Mouse (Mus musculus): ENCODE measurements around the gene Slc7a14.
"Not testable (repeated sequence)": the region's sequence is repeated elsewhere in the genome, so short reads cannot be mapped to it uniquely, and the experiment has no call there.

Slc7a14 gene

DNA sequence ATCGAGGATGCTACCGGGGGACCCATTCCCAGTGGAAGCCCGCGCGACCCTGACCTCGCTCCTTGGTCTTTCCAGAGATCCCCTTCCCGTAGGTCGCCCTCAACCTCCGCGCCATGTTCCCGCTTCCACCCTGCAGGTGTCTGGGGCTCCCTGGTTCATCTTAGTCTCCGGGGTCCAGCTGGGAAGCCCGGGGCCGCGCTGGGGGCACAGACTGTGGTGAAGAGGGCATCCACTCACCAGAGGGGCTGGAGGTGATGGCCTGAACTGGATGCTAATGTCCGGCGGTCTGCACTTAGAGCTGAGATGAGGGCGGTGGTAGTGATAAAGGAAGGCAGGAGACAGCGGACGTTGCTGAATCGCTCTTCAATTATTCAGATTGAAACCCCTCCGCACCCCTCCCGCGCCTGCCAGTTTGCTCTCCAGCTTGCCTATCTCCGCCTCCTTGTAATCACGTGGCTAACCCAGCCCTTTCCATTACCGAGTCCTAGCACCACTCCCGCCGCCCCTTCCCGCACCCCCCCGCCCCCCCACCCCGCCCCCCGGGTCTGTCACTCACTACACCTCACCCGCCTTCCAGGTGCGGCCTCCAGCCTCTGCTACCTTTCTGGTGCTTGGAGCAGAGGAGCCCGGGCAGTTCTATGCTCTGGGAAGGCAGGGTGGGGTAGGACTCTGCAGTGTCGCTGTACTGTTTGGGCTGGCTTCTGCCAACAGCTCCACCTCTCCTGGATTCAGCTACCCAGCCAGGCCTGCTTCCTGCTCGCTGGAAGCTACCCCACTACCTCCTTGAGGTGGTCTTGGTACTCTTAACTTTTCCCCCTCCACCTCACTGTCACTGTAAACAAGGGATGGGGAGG is at the start of gene Slc7a14:
Gene Slc7a14 (minus strand): TSS at position 445 of the 854 bp plus-strand sequence.
- in situ Hi-C loops (cut with MboI, MseI) = no loop called here

DNA sequence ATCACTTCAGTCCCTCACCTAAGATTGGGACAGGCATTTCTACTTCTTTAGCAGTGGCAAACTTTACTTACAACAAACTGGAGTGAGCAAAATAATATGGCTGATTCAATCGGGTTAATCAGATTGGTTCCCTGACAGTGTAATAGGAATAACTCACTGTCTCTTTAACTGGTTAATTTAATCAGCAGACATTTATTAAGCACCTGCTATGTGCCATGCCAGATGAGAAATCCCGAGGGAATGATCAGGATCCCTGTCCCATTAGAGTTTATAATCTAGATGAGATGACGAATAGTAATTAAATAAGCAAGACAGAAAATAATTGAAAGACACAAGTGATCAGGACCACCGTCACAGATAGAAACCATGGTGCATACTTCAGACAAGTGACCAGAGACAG is 36.4 kb upstream of the Slc7a14 start:
- in situ Hi-C loops (cut with MboI, MseI) = no loop called here

DNA sequence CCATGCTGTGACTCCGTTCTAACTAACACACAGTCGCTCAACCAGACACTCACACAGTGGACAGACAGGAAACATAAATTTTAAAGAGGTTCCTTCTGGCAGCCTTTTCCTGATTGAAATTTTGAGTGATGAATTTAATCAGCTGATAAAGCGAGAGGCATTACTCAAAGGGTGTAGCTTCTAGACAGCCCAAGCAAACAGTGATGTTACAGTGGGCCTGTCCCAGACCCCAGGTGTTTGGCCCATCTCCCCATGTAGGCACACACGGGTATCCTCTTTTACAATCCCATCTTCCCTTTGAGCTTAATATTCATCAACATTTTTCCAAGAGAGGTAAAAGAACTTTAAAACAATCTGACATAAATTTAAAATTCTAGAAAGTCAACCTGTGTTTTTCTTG is 35.6 kb upstream of the Slc7a14 start:
- in situ Hi-C loops (cut with MboI, MseI) = no loop called here

DNA sequence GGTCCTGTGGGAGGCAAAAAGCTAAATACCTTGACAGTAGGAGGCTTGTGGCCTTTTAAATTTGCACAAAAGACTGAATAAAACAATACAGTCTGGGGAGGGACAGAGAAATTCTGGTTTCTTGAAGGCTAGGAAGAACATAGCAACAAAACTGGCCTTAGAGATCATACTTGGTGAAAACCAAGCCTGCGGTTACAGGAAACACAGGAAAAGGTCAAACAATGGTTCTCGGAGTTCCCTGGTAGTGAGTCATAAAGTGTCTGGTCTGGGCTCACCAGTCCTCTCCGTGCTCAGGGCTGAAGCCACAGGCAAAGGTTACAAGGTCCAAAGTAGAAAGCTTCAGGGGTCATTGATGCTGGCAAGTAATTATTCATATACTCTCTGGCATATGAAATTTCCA is 29.1 kb upstream of the Slc7a14 start:
- in situ Hi-C loops (cut with MboI, MseI) = loop anchor here (10.0 kb wide), 1 partner anchor 804 kb away; no protein-coding TSS in a partner anchor

DNA sequence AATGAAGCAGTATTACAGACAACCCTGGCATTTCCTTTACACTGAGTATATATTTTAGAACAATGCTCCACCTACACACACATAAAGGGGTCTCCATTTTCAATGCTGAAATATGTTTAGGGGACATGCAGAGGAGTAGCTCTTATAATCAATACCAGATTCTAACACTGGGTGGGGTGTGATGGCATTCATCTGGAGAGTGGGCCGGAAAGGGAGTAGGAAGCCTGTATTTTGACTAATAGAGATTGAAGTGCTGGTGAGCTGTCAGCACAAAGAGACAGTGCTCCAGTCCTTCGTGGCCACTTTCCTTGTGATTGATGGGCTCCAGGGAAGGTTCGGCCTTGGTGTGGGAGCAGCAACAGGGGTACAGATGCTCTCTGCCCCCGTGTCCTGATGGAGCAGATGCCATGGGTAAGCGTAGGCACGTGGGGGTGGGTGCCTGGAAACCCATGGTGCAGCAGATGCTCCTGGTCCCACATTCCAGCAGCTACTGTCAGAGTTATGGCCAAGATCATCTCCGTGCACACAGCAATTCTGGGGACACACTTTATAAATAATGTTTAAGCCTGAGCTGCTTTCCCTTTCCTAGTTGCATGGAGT is 18.2 kb upstream of the Slc7a14 start:
- in situ Hi-C loops (cut with MboI, MseI) = no loop called here

DNA sequence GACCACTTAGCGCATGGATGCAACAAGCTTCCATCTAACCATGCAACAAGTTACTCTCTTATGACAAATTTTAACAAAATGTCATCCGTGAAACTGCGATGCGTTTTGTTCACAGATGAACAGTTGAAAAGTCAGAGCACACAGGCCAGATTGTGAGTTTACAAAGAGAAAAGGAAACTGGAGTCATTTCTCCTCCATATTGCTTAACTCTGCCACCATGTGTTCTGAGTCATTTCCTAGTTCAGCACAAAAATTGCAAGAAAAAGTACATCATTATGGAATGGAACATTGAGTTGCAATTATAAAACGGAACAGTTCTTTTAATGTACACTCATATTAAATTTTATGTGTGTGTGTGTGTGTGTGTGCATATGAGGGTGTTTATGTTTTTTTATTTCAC is 17.6 kb upstream of the Slc7a14 start:
- in situ Hi-C loops (cut with MboI, MseI) = no loop called here

DNA sequence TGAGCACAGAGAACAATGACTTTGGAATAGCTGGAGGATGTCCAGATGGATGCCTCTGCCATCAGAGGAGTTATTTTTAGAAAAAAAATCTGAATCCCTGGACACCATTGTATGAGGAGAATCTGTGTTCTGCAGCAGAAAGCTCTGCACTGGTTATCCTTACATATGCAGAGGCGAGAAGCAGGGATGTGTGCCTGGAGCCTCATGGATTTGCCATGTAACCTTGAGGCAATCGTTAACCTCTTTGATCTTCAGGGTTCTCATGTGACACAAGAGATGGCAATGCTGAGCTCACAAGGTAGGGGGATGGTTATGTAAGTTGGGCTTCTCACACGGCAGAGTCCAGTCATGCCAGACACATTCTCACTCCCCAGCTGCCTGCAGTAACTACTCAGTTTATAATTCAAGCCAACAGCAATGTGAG is 14.1 kb upstream of the Slc7a14 start:
- in situ Hi-C loops (cut with MboI, MseI) = no loop called here

DNA sequence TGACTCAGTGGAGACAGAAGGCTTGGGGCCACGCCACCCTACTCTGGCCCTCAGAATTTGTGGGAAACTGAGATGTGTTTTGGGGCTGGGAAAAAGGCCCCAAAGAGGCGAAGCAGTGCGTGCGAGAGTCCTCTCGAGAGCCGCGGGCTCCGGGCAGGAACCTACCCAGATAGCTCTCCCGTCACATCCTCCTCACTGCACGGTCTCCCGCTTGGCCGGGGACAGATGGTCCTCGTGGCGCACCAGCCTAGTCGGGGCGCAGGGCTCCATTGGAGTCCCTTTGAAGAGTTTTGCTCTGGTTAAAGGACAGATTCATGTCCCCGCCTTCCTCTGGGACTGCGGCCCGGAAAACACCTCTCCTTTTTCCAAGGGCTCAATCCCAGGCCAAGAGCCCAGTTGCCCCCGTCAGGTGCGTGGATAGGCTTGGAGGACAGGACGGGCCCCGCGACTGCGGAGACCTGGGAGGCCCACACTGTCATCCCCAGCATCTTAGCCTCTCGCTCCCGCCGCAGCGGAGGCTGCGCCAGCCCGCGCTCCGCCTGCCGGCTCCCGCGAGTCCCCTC is 726 bp downstream of the Slc7a14 start:
- in situ Hi-C loops (cut with MboI, MseI) = no loop called here

DNA sequence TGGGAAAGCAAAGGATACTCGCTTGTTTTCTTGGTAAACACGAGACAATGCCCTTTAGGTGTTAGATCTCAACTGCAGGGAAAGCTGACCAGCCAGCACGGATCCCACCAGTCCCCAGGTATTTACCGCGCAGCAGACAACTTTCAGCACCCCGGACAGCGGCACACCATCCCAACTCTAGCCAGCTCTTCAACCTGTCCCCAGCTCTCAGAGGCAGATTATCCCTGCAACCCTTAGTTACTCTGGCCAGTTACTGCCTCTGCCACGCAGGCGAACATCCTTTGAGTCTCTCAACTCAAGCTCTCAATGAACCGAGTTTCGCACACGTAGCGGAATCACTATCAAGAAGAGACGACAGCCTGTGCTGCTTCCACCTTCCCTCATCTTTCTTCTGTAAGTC is 1.3 kb downstream of the Slc7a14 start:
- in situ Hi-C loops (cut with MboI, MseI) = no loop called here

DNA sequence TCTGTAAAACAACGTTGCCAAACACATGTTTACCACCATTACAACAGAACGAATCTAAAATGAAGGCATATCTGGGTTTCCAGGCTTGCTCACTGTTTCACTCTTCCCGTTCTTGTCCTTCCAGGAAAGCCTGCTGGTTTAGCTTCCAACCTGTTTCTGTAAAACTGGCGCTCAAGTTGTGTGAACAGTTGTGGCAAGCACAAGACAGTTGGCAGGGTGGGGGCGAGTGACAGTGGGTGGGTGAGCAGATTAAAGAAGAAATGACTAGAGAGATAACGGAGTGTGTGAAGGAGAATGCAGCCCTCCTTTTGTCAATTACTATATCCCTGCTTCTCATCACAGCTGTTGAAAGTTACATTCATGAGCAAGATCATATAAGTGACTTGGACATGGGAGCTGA is 2.2 kb downstream of the Slc7a14 start:
- in situ Hi-C loops (cut with MboI, MseI) = no loop called here

DNA sequence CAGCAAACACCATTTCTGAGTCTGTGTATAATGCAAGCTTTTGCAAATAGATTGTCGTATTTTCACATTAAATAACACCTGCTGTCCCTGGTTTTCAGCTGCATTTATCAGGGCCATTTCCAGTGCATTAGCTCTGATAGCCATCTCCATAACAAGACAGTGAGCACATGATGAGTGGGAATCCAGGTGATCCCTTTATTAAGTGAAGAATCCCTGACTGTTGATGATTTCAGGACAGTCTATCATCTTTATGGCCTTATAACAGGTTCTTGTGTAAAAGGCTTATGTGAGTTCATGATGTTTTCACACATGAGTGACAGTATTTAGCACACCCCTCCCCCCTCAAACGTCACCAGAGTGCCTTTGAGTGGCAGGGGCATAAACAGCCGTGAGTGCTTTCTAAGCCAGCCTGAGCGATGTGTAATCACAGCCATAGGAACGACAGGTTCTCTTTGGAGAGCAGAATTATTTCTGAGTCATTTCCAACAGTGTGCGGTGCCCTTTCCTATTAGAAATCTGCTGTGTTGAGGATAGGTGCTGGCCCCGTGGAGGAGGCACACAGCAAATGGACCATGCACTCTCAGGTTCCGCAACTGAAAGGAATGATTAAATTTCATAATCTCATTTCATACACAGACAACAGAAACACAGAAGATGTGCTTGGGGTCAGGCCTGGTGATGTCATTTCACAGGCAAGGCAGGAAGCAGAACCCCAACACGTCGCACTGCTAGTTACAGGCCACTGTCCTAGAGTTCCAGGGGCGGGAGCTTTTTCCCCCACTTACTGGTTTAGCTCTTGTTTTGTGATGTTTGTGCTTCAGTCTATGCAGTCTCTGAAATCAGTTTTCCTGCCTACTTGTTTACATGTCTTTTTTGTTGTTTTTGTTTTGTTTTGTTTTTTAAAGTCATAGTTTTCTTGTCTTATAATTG is 18.2 kb downstream of the Slc7a14 start:
- in situ Hi-C loops (cut with MboI, MseI) = no loop called here

DNA sequence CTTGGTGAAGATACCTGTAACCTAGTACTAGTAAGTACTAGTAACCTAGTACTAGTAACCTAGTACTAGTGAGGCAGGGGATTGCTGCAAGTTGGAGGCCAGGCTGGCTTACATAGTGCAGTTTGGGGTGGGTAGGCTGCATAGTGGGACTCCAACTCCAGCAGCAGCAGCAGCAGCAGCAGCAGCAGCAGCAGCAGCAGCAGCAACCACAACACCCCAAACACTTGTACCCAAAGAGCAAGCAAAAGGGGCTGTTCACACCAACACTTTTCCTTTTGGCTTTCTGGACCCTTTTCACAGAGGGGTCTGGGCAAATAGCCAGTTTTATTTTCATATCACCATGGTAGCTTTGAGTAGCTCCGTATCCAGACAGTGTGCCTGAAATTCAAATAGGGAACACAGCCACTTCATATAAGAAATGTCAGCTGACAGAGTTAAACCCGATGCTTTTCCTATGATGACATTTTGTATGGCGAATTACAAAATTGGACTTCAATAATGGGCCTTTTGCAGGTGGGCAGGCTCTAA is 22.7 kb downstream of the Slc7a14 start:
- in situ Hi-C loops (cut with MboI, MseI) = no loop called here

DNA sequence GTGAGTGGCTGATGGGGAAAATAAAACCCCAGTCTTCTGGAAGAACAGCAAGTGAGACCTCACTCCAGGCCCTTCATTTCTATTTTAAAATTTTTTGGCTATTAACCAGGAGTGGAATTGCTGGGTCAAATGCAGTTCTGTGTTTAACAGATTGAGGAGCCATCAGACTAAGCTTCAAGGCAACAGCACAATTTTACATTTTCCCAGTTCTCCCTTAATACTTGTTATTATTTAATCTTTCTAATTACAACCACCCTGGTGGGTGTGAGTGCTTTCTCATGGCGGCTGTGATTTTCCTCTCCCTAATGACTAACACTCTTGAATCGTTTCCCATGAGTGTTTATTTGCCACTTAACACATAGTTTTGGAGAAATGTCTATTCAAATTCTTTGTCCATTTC is 29.1 kb downstream of the Slc7a14 start:
- in situ Hi-C loops (cut with MboI, MseI) = no loop called here

DNA sequence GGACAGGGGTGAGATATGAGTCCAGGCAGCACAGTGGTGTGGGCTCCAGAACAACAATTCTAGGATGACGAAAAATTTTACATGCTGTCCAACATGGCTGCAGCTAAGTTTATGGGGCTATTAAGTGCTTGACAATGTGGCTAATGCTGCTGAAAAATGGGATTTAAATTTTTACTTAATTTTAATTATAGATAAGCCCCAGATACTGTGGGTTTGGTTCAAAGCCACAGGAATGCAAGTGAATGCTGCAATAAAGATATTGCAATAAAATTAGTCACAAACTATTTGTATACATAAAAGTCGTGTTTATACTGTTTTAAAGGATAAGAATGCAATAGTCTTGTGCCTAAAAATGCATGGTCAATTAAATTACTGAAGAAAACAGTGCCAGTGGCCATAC is 35.3 kb downstream of the Slc7a14 start:
- in situ Hi-C loops (cut with MboI, MseI) = no loop called here

DNA sequence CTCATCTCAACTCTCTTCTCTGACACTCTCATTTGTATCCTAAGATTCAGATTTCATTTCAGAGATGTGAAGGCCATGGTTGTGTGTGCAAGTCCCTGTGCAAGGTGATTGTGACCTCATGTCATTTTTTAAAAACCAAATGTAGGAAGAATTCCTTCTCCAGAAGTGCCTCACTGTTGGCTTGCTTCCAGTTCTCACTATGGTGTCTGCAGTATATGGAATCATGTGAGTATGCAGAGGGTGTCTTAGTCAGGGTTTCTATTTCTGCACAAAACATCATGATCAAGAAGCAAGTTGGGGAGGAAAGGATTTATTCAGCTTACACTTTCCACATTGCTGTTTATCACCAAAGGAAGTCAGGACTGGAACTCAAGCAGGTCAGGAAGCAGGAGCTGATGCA is 36.9 kb downstream of the Slc7a14 start:
- in situ Hi-C loops (cut with MboI, MseI) = not testable (repeated sequence)

DNA sequence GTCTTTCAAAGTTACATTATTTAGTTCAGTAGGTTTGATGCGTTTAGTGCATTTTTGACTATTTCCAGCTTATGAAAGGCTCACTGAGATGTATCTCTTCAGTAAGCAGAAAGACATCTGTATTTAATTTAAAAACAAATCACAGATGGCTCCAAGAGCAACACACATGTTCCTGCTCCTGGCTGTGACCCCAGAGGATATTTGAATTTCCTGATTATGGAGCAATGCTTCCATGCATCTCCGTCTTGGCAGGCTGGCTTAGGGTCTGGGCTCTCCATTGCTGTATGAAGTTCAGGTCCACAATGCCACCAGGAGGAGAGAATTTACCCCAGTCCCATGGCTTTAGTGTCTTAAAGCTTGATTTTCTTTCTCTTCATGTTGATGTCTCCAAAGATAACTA is 37.5 kb downstream of the Slc7a14 start:
- in situ Hi-C loops (cut with MboI, MseI) = no loop called here

DNA sequence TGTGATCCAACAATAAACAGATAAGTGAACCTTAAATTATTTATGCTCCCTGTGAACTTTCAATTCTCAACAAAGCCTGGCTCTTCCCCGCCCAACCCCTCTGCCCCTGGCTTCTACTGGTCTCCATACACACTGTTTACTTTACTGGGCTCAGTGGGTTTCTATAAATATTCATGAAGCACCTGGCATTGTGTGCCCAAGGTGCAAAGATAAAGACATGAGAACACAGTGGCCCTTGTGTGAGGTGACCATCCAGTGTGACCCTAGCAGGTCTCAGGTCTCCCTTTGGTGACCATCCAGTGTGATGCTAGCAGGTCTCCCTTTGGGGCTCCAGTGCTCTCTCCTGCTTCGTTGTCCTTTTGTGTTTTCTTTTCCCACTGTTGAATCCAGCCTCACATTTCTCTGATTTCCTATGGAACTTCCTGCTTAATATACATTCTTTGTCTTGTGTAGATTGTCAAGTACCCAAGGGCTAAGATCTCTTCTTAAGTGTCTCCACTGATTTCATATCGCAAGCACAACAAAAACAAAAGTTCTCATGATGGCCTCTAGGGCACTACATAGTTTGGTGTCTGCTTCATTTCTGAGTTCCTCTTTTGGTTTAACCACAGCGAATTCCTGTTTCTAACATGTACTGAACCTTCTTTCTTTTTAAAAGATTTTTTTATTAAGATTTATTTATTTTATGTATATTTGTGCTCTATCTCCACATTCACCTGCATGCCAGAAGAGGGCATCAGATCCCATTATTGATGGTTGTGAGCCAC is 40.4 kb downstream of the Slc7a14 start:
- in situ Hi-C loops (cut with MboI, MseI) = no loop called here

DNA sequence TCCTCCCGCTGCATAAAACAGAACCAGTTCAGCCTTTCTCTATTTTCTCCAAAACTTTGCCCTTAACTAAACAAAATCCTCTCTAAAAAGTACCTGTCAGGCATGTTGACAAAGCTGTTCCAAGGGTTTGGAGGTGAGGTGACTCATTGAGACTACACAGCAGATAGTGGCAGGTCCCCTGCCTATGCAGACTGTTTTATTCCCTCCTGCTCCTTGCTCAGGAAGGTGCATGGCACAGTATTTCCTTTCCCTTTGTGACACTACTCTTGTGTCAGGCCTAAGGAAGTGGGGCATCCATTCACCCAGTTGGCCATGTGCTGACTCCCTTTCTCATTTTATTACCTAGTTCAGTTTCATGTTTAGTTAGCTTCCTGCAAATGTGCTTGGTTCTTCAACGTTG is 42.3 kb downstream of the Slc7a14 start:
- in situ Hi-C loops (cut with MboI, MseI) = no loop called here

DNA sequence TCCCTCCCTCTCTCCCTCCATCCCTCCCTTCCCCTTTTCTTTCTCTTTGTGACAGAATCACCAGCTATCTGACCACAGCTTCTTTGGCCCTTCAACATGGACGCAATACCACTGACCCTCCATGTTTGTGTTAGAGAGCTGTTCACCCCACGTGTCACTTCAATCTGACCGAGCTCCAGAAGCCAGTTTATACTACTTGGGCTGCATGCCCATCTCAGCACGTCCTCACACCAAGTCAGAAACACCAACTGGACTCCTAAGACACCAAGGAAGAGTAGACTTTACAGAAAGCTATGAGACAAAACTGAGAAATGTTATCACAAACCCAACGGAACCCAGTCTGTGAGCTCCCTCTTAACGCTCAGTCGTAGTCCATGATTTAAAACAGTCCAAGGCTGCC is 43.2 kb downstream of the Slc7a14 start:
- in situ Hi-C loops (cut with MboI, MseI) = no loop called here

DNA sequence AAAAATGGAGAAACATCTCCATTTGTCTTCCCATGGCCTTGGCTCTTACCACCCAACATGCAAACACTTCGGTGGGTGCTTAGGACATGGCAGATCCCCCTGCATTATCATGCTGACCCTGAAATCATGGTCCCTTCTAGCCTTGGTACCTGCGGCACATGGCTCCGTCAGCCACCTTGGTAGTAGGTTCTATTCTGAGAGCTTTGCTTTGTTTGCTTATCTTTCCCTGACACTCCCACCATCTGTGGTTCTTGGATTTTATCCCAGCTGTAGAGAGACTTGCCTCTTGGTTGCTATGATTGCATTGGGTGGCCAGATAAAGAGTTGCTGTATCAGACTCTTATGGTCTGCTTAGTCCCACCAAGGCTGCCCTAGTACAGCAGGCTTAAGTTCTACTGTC is 46.6 kb downstream of the Slc7a14 start:
- in situ Hi-C loops (cut with MboI, MseI) = no loop called here
